Mouse (Mus musculus) liver, postnatal 0 days (tissue): ENCODE results near the gene Rgs6.

Source experiments
- CTCF ChIP-seq: sonication (generic); IDR thresholded peaks from 2 replicates; pipeline ENCODE4 v1.5.1; 2016; ENCODE audit warnings: antibody characterized with exemption, low read depth
- EP300 ChIP-seq: IDR thresholded peaks from 2 replicates; pipeline ENCODE4 v1.6.1; 2016; ENCODE audit warnings: antibody characterized with exemption, low read depth, mild to moderate bottlenecking

DNA sequence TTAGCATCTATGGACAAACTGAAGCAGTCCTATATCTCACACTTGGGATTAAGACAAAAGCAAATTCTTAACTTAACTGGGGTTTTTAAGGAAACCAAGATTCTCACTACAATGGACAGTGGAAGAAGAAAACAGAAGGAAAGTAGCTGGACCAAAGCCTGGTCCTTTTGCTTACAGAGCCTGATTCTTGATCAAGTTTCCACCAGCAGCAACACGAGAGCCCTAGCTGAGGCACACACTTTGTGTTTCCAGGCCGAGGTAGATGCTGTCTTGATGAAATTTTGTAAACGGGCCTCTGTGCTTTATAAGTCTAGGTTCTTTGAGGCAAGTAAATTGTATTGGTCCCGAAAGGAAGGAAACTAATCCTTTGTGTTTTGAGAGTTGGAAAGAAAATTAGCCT lies 14.7 kb downstream of the Rgs6 start:
- no peak for TF ChIP-seq CTCF
- no peak for TF ChIP-seq EP300
